Comparison of ENCODE assay signal across 19 mouse cellular contexts in genomic region chr2:15740945-15741344, GRCm38 (mm10).
DNase-seq lines count a peak whose midpoint lies in the region; ATAC-seq and TF ChIP-seq lines count a peak whose summit lies in the region.
"Had no signal": no experiment of that assay in that cellular context is flagged by ENCODE, and none has a peak within 500 bp of the region (broad histone marks: within the 10 kb centered on the region; RNA-seq: fewer than 3 reads in every experiment).

No protein-coding gene starts in this region.

- TF ChIP-seq CTCF in left cerebral cortex, adult 2 months (IDR thresholded peaks at IDR 0.05): no peak
- TF ChIP-seq CTCF in brain, embryonic 14.5 days (IDR thresholded peaks at IDR 0.05; ENCODE audit: borderline replicate concordance, extremely low read depth, insufficient read depth, insufficient read length): no peak
- no peak for TF ChIP-seq CTCF in layer of hippocampus, adult 2 months (conservative IDR thresholded peaks at IDR 0.05)

- no peak for TF ChIP-seq POLR2A in brain, embryonic 14.5 days (IDR thresholded peaks at IDR 0.05; ENCODE audit: borderline replicate concordance, extremely low read depth, insufficient read depth, insufficient read length, poor library complexity, severe bottlenecking)

- no peak overlapping the region for H3K9ac ChIP-seq in forebrain, embryonic 16.5 days (replicated peaks; ENCODE audit: low read depth, low read length)
- no peak overlapping the region for H3K9ac ChIP-seq in forebrain, embryonic 15.5 days (replicated peaks)
- no peak overlapping the region for H3K9ac ChIP-seq in midbrain, embryonic 15.5 days
- H3K9ac ChIP-seq: heart, embryonic 15.5 days; intestine, embryonic 15.5 days; liver, embryonic 12.5 days; lung, embryonic 15.5 days; neural tube, embryonic 15.5 days had no signal

- no peak overlapping the region for H3K4me3 ChIP-seq in forebrain, embryonic 16.5 days (replicated peaks; ENCODE audit: low read length)
- H3K4me3 ChIP-seq in forebrain, embryonic 15.5 days: no peak overlapping the region
- H3K4me3 ChIP-seq in left cerebral cortex, adult 2 months: no peak overlapping the region
- H3K4me3 ChIP-seq in layer of hippocampus, adult 2 months: no peak overlapping the region
- no peak overlapping the region for H3K4me3 ChIP-seq in midbrain, embryonic 15.5 days
- H3K4me3 ChIP-seq: gastrocnemius, adult 2 months; heart, embryonic 15.5 days; intestine, embryonic 15.5 days; limb, embryonic 10.5 days; liver, embryonic 12.5 days; lung, embryonic 15.5 days; neural tube, embryonic 15.5 days had no signal

- no peak overlapping the region for H3K27ac ChIP-seq in forebrain, embryonic 16.5 days (ENCODE audit: low read length)
- H3K27ac ChIP-seq in forebrain, embryonic 15.5 days (replicated peaks): no peak overlapping the region
- H3K27ac ChIP-seq in left cerebral cortex, adult 2 months: no peak overlapping the region
- 0 out of 2 replicates have a peak overlapping the region, but pooled peaks have one; percentile 43 for H3K27ac ChIP-seq in layer of hippocampus, adult 2 months
- no peak overlapping the region for H3K27ac ChIP-seq in midbrain, embryonic 15.5 days
- H3K27ac ChIP-seq: gastrocnemius, adult 2 months; heart, embryonic 15.5 days; intestine, embryonic 15.5 days; kidney, postnatal 0 days; limb, embryonic 10.5 days; liver, embryonic 12.5 days; lung, embryonic 15.5 days; neural tube, embryonic 15.5 days had no signal

- WGBS in forebrain, embryonic 16.5 days: 75% methylated on average over 1 of the region's 1 CpGs
- WGBS in forebrain, embryonic 15.5 days: 78% methylated on average over 1 of the region's 1 CpGs
- WGBS in midbrain, embryonic 15.5 days: 76% methylated on average over 1 of the region's 1 CpGs

- H3K9me3 ChIP-seq in forebrain, embryonic 16.5 days (ENCODE audit: control insufficient read depth, low read length): no peaks in the 10 kb centered on the region
- no peaks in the 10 kb centered on the region for H3K9me3 ChIP-seq in forebrain, embryonic 15.5 days
- no peaks in the 10 kb centered on the region for H3K9me3 ChIP-seq in midbrain, embryonic 15.5 days
- H3K9me3 ChIP-seq: heart, embryonic 15.5 days; intestine, embryonic 15.5 days; limb, embryonic 10.5 days; liver, embryonic 12.5 days; lung, embryonic 15.5 days; neural tube, embryonic 15.5 days had no signal

- no peaks in the 10 kb centered on the region for H3K36me3 ChIP-seq in forebrain, embryonic 16.5 days (ENCODE audit: control insufficient read depth, insufficient read depth)
- H3K36me3 ChIP-seq in forebrain, embryonic 15.5 days: no peaks in the 10 kb centered on the region
- H3K36me3 ChIP-seq in midbrain, embryonic 15.5 days (replicated peaks): no peaks in the 10 kb centered on the region
- H3K36me3 ChIP-seq: heart, embryonic 15.5 days; intestine, embryonic 15.5 days; limb, embryonic 10.5 days; liver, embryonic 12.5 days; lung, embryonic 15.5 days; neural tube, embryonic 15.5 days had no signal

- no peak overlapping the region for H3K4me2 ChIP-seq in forebrain, embryonic 16.5 days (ENCODE audit: low read length)
- H3K4me2 ChIP-seq in forebrain, embryonic 15.5 days (replicated peaks): no peak overlapping the region
- no peak overlapping the region for H3K4me2 ChIP-seq in midbrain, embryonic 15.5 days
- H3K4me2 ChIP-seq: heart, embryonic 15.5 days; intestine, embryonic 15.5 days; liver, embryonic 12.5 days; lung, embryonic 15.5 days; neural tube, embryonic 15.5 days had no signal

- intact Hi-C loops in left cerebral cortex, postnatal 14 days (cut with DNase I): no loop called here
- intact Hi-C loops in left cerebral cortex, adult 2 months (cut with DNase I): no loop called here

- peak; percentile 10 to 15 for DNase-seq in left cerebral cortex, postnatal 14 days (ENCODE audit: low spot score in 2 of 2)
- no peak for DNase-seq in left cerebral cortex, adult 2 months (ENCODE audit: extremely low spot score in 1 of 2, low spot score in 2 of 2)
- DNase-seq in brain, embryonic 14.5 days (ENCODE audit: low read depth): peak; percentile 69
- DNase-seq in layer of hippocampus, adult 2 months (ENCODE audit: low spot score in 2 of 2): peak; percentile 20 to 27
- no peak for DNase-seq in thymus, postnatal 10 days (ENCODE audit: low spot score in 2 of 2)
- DNase-seq: gastrocnemius, adult 2 months; heart, adult 18-20 months; thymus, postnatal 36 days had no signal

- H3K27me3 ChIP-seq in forebrain, embryonic 16.5 days (replicated peaks; ENCODE audit: control insufficient read depth, insufficient read depth, low read length): no peaks in the 10 kb centered on the region
- no peaks in the 10 kb centered on the region for H3K27me3 ChIP-seq in forebrain, embryonic 15.5 days
- H3K27me3 ChIP-seq in midbrain, embryonic 15.5 days (replicated peaks): no peaks in the 10 kb centered on the region
- H3K27me3 ChIP-seq: heart, embryonic 15.5 days; intestine, embryonic 15.5 days; liver, embryonic 12.5 days; lung, embryonic 15.5 days; neural tube, embryonic 15.5 days had no signal

- no peaks in the 10 kb centered on the region for H3K4me1 ChIP-seq in forebrain, embryonic 16.5 days (replicated peaks; ENCODE audit: control insufficient read depth, insufficient read depth, low read length)
- no peaks in the 10 kb centered on the region for H3K4me1 ChIP-seq in forebrain, embryonic 15.5 days
- no peaks in the 10 kb centered on the region for H3K4me1 ChIP-seq in midbrain, embryonic 15.5 days
- H3K4me1 ChIP-seq: heart, embryonic 15.5 days; intestine, embryonic 15.5 days; limb, embryonic 10.5 days; liver, embryonic 12.5 days; lung, embryonic 15.5 days; neural tube, embryonic 15.5 days had no signal

- peak; percentile 62; the same call in 1 of the 2 replicates for ATAC-seq in forebrain, embryonic 16.5 days
- ATAC-seq in forebrain, embryonic 15.5 days (replicated peaks): no peak
- no peak for ATAC-seq in midbrain, embryonic 15.5 days (replicated peaks)
- ATAC-seq: CD4-positive, CD25-positive, alpha-beta regulatory T cell, adult 4 months; intestine, embryonic 15.5 days; liver, embryonic 12.5 days had no signal

Comparison
In these comparisons a context has a peak if more than half of its experiments do, and no peak if none do; other contexts are left out.
1. DNase-seq: peak in left cerebral cortex, postnatal 14 days (2 of 2), brain, embryonic 14.5 days (single experiment) and layer of hippocampus, adult 2 months (2 of 2); none in left cerebral cortex, adult 2 months (0 of 2) and thymus, postnatal 10 days (0 of 2).